Mouse (Mus musculus) kidney, embryonic 16.5 days (tissue): Measurements from ENCODE around the gene Ube2h. TPM values are rescaled to one million over a fixed set of nuclear protein-coding genes. Genes with fewer than 3 reads are reported as not detected.
A peak's percentile ranks its signal among the peaks of the same experiment; 100 is the strongest.

ENCODE experiments used
- ATAC-seq: fragments of 200-750 bp; cut with Nextera tagmentation; 2 replicates; pipeline ENCODE4 v1.8.0; 2017; ENCODE audit warnings: moderate TSS enrichment; ENCODE audit not compliant: low FRiP score, low TSS enrichment
- H3K27ac ChIP-seq: fragments of 300-500 bp; sonication (generic); 2 replicates; pipeline ENCODE4 v1.5.1; 2014; ENCODE audit warnings: low read length
- H3K27me3 ChIP-seq: fragments of 300-500 bp; sonication (generic); 2 replicates; pipeline ENCODE4 v1.6.1; 2014; ENCODE audit warnings: low read length, control low read depth, mixed read lengths; ENCODE audit not compliant: insufficient read depth
- H3K36me3 ChIP-seq: fragments of 300-500 bp; sonication (generic); 2 replicates; pipeline ENCODE4 v1.6.1; 2014; ENCODE audit warnings: low read length, control low read depth, mixed read lengths; ENCODE audit not compliant: insufficient read depth
- H3K4me1 ChIP-seq: fragments of 300-500 bp; sonication (generic); 2 replicates; pipeline ENCODE4 v1.6.1; 2014; ENCODE audit warnings: low read length, control low read depth, mixed read lengths; ENCODE audit not compliant: insufficient read depth
- H3K4me2 ChIP-seq: fragments of 300-500 bp; sonication (generic); replicated peaks from 2 replicates; pipeline ENCODE4 v1.6.1; 2014; ENCODE audit warnings: low read depth, low read length
- H3K4me3 ChIP-seq: fragments of 300-500 bp; sonication (generic); 2 replicates; pipeline ENCODE4 v1.5.1; 2014; ENCODE audit warnings: mild to moderate bottlenecking, low read length
- H3K9ac ChIP-seq: fragments of 300-500 bp; sonication (generic); replicated peaks from 2 replicates; pipeline ENCODE4 v1.6.1; 2014; ENCODE audit warnings: low read length
- H3K9me3 ChIP-seq: fragments of 300-500 bp; sonication (generic); 2 replicates; pipeline ENCODE4 v1.6.1; 2016; ENCODE audit warnings: low read length, control low read depth
- WGBS: fragments of 180-500 bp; shearing (Covaris S2); extraction: QIAGEN DNeasy Blood & Tissue Kit; methylation state at CpG from one replicate; pipeline ENCODE4 v1.1.7; 2014; 5-methylcytosine and 5-hydroxymethylcytosine counted together
- microRNA counts: library from miRNA; unstranded; fragments of <30 nt; microRNA quantifications from one replicate; lab custom pipeline; 2016
- microRNA-seq: library from miRNA; unstranded; fragments of <30 nt; microRNA quantifications from one replicate; pipeline ENCODE4, GENCODE M21; 2016
- polyA plus RNA-seq: library from polyadenylated mRNA; unstranded; fragments of >200 nt; fragmentation: Nextera tagmentation; extraction: Ambion mirVana; gene quantifications from 2 replicates; pipeline ENCODE4 v1.2.1, GENCODE M21; 2015

Gene Ube2h
- polyA plus RNA-seq, 1 experiment from 2014 or later = 55.5 TPM

GRCm38 (mm10) chr6:30166349-30166748 lies 138.0 kb downstream of the Ube2h start:
- no peaks in the 10 kb centered on the region for H3K9me3 ChIP-seq
- ATAC-seq = no peak
- no peak overlapping the region for H3K4me2 ChIP-seq
- no peak overlapping the region for H3K9ac ChIP-seq
- no peak overlapping the region for H3K27ac ChIP-seq
- WGBS = 43% methylated on average over 3 of the region's 3 CpGs
- peaks cover 21% of the 10 kb centered on the region for H3K27me3 ChIP-seq
- H3K4me3 ChIP-seq = no peak overlapping the region
- no peaks in the 10 kb centered on the region for H3K36me3 ChIP-seq
- peaks cover 34% of the 10 kb centered on the region for H3K4me1 ChIP-seq

DNA sequence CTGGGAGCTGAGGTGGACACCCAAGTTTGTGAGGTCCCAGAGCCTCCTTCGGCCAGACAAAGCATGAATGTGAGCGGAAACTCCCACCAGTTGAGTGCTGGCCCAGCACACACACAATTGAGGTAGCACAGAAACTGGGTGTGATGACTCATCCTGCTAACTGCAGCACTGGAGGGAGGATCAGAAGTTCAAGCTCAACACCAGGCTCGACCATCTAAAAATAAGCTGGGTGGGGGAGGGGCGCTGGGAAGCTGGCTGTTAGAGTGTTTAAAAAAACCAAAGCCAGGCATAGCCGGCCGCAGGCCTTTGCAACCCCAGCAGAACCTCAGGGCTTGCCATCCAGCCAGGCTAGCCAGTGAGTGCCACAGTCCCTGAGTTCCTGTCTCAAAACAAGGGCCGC lies 142.2 kb downstream of the Ube2h start:
- no peaks in the 10 kb centered on the region for H3K27me3 ChIP-seq
- H3K4me1 ChIP-seq = peaks cover 24% of the 10 kb centered on the region
- H3K9ac ChIP-seq = no peak overlapping the region
- H3K27ac ChIP-seq = no peak overlapping the region
- no peak for ATAC-seq
- no peaks in the 10 kb centered on the region for H3K36me3 ChIP-seq
- no peak overlapping the region for H3K4me2 ChIP-seq
- no peaks in the 10 kb centered on the region for H3K9me3 ChIP-seq
- WGBS = 48% methylated on average over 7 of the region's 7 CpGs
- H3K4me3 ChIP-seq = no peak overlapping the region

- WGBS = 71% methylated on average over 2 of the region's 2 CpGs
- no peak overlapping the region for H3K27ac ChIP-seq
- no peak overlapping the region for H3K4me2 ChIP-seq
- no peaks in the 10 kb centered on the region for H3K27me3 ChIP-seq
- no peak overlapping the region for H3K4me3 ChIP-seq
- H3K9me3 ChIP-seq = no peaks in the 10 kb centered on the region
- ATAC-seq = no peak
- peaks cover 21% of the 10 kb centered on the region for H3K4me1 ChIP-seq
- H3K9ac ChIP-seq = no peak overlapping the region
- H3K36me3 ChIP-seq = no peaks in the 10 kb centered on the region
Measured at GRCm38 (mm10) chr6:30161618-30162017, 142.7 kb downstream of the Ube2h start.

MicroRNAs encoded within 50 kb of the gene (microRNA counts, 519-probe panel; counts per million panel counts)
- 2,521 counts per million, percentile 62 among the panel's probes with 10 or more counts for microRNA mmu-miR-182 (lab: Ali Mortazavi, UCI)
- 3,381 counts per million, percentile 78 among the panel's probes with 10 or more counts for microRNA mmu-miR-183 (lab: Ali Mortazavi, UCI)
- microRNA mmu-miR-96 (lab: Ali Mortazavi, UCI) = 3,997 counts per million, percentile 89 among the panel's probes with 10 or more counts

Small RNA genes lying within 50 kb of the gene (microRNA-seq; reads per million reads assigned to microRNA genes)
- gene Mir182 = 2,964 reads per million, percentile 88 among the genes with 10 or more reads in this experiment
- gene Mir183 = 2,408 reads per million, percentile 86 among the genes with 10 or more reads in this experiment
- gene Mir96 = 962 reads per million, percentile 79 among the genes with 10 or more reads in this experiment

Other genes starting within 250 kb of the Ube2h start
- 69.8 and 71.7 TPM in 2 replicates for gene Zc3hc1, start 86.5 kb upstream of the Ube2h start, polyA plus RNA-seq
- gene Klhdc10, start 97.3 kb upstream of the Ube2h start, polyA plus RNA-seq = 26.8 and 30.2 TPM in 2 replicates
- gene Tmem209, start 205.2 kb upstream of the Ube2h start, polyA plus RNA-seq = 45.6 and 51.4 TPM in 2 replicates
- 0.17 and 0.37 TPM in 2 replicates for gene Ssmem1, start 205.3 kb upstream of the Ube2h start, polyA plus RNA-seq
- gene Cpa2, start 237.0 kb upstream of the Ube2h start, polyA plus RNA-seq = 15.9 and 17.5 TPM in 2 replicates